Mouse (Mus musculus): ENCODE results near the gene 1700056E22Rik.

DNA sequence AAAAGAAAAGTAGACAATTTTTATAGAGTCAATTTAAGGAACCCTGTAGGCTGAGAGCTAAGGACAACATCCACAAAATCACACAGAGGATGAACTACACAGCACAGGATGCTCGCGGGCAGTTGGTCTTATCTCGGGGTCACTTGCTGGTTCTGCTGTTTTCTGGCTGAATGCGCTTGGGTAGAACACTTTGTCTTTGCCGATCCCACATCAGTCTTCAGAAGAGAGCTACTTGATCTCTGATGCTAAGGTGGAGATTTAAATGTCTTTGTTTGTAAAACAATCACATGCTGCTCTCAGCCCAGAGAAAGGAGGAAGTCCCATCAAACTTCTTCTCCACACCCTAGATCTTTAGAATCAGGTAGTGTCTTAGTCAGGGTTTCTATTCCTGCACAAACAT is 9.0 kb downstream of the 1700056E22Rik start:
- no peak for TF ChIP-seq POLR2A (IDR thresholded peaks at IDR 0.05; ENCODE audit: borderline replicate concordance, extremely low read depth, low read depth, low read length)
- no peak for TF ChIP-seq CTCF (IDR thresholded peaks at IDR 0.05; ENCODE audit: insufficient read depth, low read length)

Measured in lung, adult 2 months (tissue).